Mouse (Mus musculus): ENCODE measurements around the gene Pou5f1. TPM values are rescaled to one million over a fixed set of nuclear protein-coding genes. Genes with fewer than 3 reads are reported as not detected.

Gene Pou5f1
- polyA plus RNA-seq, 1 experiment from 2014 or later = not detected

DNA sequence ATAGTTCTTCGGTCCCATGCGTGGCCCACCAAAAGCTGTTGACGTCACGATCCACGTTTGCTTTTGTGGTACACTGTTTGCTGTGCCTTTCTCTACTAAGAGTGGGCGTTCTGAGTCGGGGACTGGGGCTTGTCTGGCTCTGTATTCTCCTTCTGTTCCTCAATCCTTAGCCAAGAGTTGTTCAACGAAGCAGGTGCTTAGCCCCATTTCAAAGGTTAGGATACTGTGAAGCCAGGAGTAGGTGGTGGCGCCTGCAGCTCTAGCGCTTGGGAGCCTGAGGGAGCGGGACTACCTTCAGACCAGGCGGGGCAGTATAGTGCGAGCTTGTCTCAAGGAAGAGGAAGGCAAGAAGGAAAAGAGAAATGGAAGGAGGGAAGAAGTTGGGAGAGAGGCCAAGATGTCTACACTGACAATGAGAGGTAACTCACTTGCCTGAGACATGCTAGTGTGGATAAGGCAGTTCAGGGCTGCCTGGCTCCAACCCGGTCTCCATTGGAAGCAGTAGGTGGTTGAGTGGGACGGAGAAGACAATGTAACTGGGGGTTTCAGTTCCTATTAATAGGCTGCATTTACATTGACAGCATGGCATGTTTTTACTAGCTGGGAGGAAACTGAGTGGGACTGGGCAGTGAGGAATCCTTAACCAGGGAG lies 37.1 kb downstream of the Pou5f1 start:
- no peak overlapping the region for H3K4me3 ChIP-seq
- no peaks in the 10 kb centered on the region for H3K4me1 ChIP-seq
- no peak for ATAC-seq
- H3K4me2 ChIP-seq = no peak overlapping the region
- no peak overlapping the region for H3K9ac ChIP-seq
- WGBS (ENCODE audit: insufficient replicate concordance) = 65% methylated on average over 15 of the region's 15 CpGs
- no peaks in the 10 kb centered on the region for H3K9me3 ChIP-seq (replicated peaks)
- H3K36me3 ChIP-seq = no peaks in the 10 kb centered on the region
- H3K27me3 ChIP-seq (replicated peaks) = no peaks in the 10 kb centered on the region; the same call in 1 of the 2 replicates
- H3K27ac ChIP-seq = no peak overlapping the region

DNA sequence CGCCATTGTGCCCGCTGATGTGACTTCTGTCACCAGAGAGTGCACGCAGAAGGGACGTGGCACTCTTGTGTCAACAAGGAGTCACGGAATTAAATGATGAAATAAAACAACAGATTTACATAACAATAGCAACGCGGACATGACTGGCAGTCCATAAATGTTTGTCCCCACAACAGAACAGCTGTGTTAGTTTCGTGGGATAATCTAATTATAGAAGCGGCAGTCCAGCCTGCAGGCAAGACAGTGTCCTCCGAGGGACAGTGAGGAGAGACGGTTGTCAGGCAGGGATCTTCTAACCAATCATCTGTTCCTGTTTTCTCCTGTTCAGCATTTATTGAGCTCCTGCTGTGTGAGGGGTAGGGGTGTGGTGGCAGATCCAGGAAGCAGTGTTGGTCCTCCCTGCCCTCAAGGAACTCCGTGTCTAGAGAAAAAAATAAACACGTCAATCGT lies 37.6 kb downstream of the Pou5f1 start:
- Histone ChIP-seq H3K27ac (no peak overlapping the region), H3K4me2 (no peak overlapping the region), H3K4me1 (no peaks in the 10 kb centered on the region), H3K9ac (no peak overlapping the region), H3K4me3 (no peak overlapping the region), H3K36me3 (no peaks in the 10 kb centered on the region), H3K9me3 (replicated peaks) (no peaks in the 10 kb centered on the region), H3K27me3 (replicated peaks) (peaks cover 4% of the 10 kb centered on the region; the same call in 1 of the 2 replicates)
- ATAC-seq = no peak
- WGBS (ENCODE audit: insufficient replicate concordance) = 53% methylated on average over 14 of the region's 14 CpGs

DNA sequence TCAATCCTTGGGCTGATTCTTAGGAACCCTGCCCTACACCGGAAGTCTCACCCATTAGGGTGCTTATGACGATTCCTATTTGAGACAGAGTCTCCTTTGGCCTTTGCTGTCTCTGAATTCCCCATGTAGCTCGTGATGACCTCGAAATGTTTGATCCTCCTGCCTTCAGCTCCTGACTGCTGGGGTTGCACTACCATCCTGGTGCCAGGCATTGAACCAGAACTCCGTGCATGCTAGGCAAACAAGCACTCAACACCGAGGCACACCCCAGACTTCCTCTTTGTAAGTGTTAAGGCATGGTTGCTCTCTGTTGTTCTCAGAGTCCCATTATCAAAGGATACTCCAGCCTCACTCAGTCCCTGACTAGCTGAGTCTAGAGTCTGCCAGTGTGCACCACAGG lies 38.2 kb downstream of the Pou5f1 start:
- 52% methylated on average over 6 of the region's 6 CpGs for WGBS (ENCODE audit: insufficient replicate concordance)
- H3K9me3 ChIP-seq (replicated peaks) = no peaks in the 10 kb centered on the region
- H3K4me3 ChIP-seq = no peak overlapping the region
- H3K27ac ChIP-seq = no peak overlapping the region
- no peak overlapping the region for H3K9ac ChIP-seq
- H3K4me2 ChIP-seq = no peak overlapping the region
- H3K27me3 ChIP-seq (replicated peaks) = peaks cover 6% of the 10 kb centered on the region; the same call in 1 of the 2 replicates
- H3K4me1 ChIP-seq = no peaks in the 10 kb centered on the region
- ATAC-seq = no peak
- no peaks in the 10 kb centered on the region for H3K36me3 ChIP-seq

DNA sequence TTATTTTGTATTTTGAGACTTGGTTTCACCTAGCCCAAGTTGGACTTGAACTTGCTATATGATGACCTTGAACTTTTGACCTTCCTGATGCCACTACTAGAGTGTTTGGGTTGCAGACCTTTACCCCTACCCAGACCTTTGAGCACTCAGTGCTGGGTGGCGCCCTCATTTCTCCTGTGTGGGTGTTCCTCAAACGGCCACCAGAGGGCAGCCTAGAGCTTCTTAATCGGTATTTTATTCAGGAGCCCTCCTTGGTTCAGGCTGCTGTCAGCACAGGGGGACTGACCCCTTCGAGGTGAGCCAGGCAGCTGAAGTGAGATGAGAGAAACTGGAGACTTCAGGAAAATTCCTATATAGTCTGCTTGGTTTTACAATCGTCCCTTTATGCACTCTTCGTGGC lies 38.9 kb downstream of the Pou5f1 start:
- Histone ChIP-seq H3K9me3 (replicated peaks) (no peaks in the 10 kb centered on the region), H3K27me3 (replicated peaks) (peaks cover 6% of the 10 kb centered on the region; the same call in 1 of the 2 replicates), H3K4me1 (no peaks in the 10 kb centered on the region), H3K27ac (no peak overlapping the region), H3K4me2 (no peak overlapping the region), H3K4me3 (no peak overlapping the region), H3K9ac (no peak overlapping the region), H3K36me3 (no peaks in the 10 kb centered on the region)
- no peak for ATAC-seq
- 24% methylated on average over 6 of the region's 6 CpGs for WGBS (ENCODE audit: insufficient replicate concordance)

DNA sequence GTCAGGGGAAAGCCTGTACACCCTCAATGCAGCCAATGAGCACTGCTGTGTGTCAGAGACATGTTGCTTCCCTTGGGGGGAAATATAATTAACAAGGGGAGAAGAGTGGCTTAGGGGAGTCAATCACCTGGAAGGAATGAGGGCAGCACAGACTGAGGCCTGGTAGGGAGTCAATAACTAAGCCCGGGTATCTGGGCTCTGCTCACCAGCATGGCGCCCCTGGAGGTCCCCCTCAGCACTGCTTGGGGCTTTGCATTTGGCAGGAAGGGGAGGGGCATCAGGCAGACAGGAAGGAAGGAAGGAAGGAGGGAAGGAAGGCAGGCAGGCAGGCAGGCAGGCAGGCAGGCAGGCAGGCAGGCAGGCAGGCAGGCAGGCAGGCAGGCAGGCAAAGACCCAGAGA lies 41.6 kb downstream of the Pou5f1 start:
- Histone ChIP-seq H3K27ac (no peak overlapping the region), H3K9ac (no peak overlapping the region), H3K27me3 (replicated peaks) (0 out of 2 replicates have a peak, but pooled peaks cover 9% of the 10 kb centered on the region), H3K4me3 (no peak overlapping the region), H3K4me2 (no peak overlapping the region), H3K9me3 (replicated peaks) (no peaks in the 10 kb centered on the region), H3K4me1 (no peaks in the 10 kb centered on the region), H3K36me3 (no peaks in the 10 kb centered on the region)
- WGBS (ENCODE audit: insufficient replicate concordance) = 59% methylated on average over 2 of the region's 2 CpGs
- no peak for ATAC-seq

DNA sequence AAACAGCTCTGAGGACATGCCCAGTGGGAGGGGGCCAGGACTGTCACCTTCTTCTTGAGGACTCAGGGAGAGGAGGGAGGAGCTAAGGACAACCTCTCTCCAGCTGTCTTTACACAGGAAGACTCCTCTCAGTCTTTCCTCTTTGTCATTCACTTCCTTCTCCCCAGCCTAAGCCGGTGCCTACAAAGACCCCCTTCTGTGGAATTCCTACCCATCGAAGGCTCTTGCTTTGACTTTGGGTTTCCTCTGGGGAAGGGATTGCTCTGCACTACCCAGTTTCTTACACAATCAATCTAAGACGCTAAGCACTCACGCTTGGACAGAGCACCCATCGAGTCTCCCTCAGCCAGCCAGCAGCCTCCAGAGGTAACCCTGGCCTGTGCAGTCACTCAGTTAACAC lies 42.8 kb downstream of the Pou5f1 start:
- H3K27ac ChIP-seq = no peak overlapping the region
- WGBS (ENCODE audit: insufficient replicate concordance) = 19% methylated on average over 5 of the region's 5 CpGs

DNA sequence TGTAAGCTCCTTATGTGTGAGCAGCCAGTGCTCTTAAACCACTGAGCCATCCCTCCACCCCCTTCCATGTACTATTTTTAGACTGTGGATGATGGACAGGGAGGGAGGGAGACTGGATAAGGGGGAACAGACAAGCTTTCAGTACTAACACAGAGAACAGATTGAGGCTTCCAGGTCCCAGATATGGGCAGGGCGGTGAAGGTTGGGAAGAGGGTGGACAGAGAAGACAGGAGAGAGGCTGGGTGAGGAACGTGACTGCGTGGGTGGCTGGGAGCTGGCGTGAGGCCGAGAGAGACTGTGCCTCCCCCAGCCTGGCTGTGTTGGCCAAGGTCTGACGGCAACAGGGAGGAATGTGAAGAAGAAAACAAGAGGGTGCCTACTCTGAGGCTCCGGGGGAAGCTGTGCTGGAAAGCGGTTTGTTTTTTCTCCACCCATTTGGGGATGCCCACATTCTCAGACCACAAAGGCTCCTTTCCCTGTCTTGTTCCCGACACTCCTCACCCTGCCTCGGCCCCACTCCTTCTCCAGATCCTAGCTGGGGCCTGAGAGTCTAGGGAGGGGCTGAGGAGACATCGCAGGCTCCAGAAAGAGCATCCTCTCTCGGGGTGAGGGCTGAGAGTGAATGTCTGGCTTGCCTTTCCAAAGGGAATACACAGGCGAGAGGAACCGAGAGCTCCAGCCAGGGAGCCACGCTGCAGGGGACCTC lies 43.8 kb downstream of the Pou5f1 start:
- 47% methylated on average over 15 of the region's 15 CpGs for WGBS (ENCODE audit: insufficient replicate concordance)
- Histone ChIP-seq H3K36me3 (no peaks in the 10 kb centered on the region), H3K27ac (peak overlapping the region; percentile 28; the same call in 1 of the 2 replicates), H3K9ac (no peak overlapping the region), H3K9me3 (replicated peaks) (no peaks in the 10 kb centered on the region), H3K4me3 (no peak overlapping the region), H3K27me3 (replicated peaks) (0 out of 2 replicates have a peak, but pooled peaks cover 9% of the 10 kb centered on the region), H3K4me2 (no peak overlapping the region), H3K4me1 (no peaks in the 10 kb centered on the region)
- ATAC-seq = no peak

More for the DNA sequence above, 42.8 kb downstream of the Pou5f1 start:
- H3K9me3 ChIP-seq (replicated peaks) = no peaks in the 10 kb centered on the region
- H3K9ac ChIP-seq = no peak overlapping the region
- H3K27me3 ChIP-seq (replicated peaks) = 0 out of 2 replicates have a peak, but pooled peaks cover 9% of the 10 kb centered on the region
- H3K4me2 ChIP-seq = no peak overlapping the region
- H3K4me1 ChIP-seq = no peaks in the 10 kb centered on the region
- H3K36me3 ChIP-seq = no peaks in the 10 kb centered on the region
- ATAC-seq = no peak
- no peak overlapping the region for H3K4me3 ChIP-seq

DNA sequence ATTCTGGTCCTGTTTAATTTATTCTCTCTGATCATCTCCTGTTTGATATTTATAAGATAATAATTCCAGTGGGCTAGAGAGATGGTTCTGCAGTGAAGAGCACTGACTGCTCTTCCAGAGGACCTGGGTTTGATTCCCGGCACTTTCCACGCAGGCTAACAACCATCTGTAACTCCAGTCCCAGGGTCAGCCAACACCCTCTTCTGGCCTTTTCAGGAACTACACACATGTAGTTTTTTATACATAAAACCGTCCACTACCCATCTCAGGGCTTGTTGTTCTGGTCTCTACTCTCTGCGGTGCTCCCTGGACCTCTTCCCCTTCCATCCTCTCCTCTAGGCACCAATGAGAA lies 44.3 kb downstream of the Pou5f1 start:
- 83% methylated on average over 4 of the region's 4 CpGs for WGBS (ENCODE audit: insufficient replicate concordance)

DNA sequence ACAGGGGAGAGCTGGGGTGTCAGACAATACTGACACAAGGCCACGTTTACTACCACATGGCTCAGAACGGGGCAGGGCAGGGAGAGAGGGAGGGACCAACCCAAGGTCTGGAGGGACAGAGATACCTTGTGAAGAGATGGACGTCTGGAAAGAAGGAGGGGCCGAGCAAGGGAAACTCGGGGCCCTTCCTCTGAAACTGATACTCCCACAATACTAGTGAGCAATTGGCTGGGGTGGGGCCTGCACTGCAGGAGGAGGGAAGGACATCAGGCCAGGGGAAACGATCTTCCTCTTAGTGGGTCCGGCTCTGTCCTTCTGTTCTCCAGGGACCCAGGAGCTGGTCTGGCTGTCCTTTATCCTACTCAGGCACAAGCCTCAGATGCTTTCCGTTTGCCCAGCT lies 45.1 kb downstream of the Pou5f1 start:
- H3K4me2 ChIP-seq = no peak overlapping the region
- WGBS (ENCODE audit: insufficient replicate concordance) = 47% methylated on average over 8 of the region's 8 CpGs
- no peaks in the 10 kb centered on the region; the same call in 1 of the 2 replicates for H3K9me3 ChIP-seq (replicated peaks)
- H3K36me3 ChIP-seq = no peaks in the 10 kb centered on the region
- H3K4me1 ChIP-seq = no peaks in the 10 kb centered on the region
- H3K27me3 ChIP-seq (replicated peaks) = 0 out of 2 replicates have a peak, but pooled peaks cover 9% of the 10 kb centered on the region
- H3K27ac ChIP-seq = no peak overlapping the region
- ATAC-seq = no peak
- H3K9ac ChIP-seq = no peak overlapping the region
- no peak overlapping the region for H3K4me3 ChIP-seq

More for the DNA sequence above, 44.3 kb downstream of the Pou5f1 start:
- Histone ChIP-seq H3K4me2 (no peak overlapping the region), H3K4me3 (no peak overlapping the region), H3K27me3 (replicated peaks) (0 out of 2 replicates have a peak, but pooled peaks cover 9% of the 10 kb centered on the region), H3K36me3 (no peaks in the 10 kb centered on the region), H3K9ac (no peak overlapping the region), H3K27ac (no peak overlapping the region), H3K4me1 (no peaks in the 10 kb centered on the region), H3K9me3 (replicated peaks) (no peaks in the 10 kb centered on the region; the same call in 1 of the 2 replicates)
- ATAC-seq = no peak

DNA sequence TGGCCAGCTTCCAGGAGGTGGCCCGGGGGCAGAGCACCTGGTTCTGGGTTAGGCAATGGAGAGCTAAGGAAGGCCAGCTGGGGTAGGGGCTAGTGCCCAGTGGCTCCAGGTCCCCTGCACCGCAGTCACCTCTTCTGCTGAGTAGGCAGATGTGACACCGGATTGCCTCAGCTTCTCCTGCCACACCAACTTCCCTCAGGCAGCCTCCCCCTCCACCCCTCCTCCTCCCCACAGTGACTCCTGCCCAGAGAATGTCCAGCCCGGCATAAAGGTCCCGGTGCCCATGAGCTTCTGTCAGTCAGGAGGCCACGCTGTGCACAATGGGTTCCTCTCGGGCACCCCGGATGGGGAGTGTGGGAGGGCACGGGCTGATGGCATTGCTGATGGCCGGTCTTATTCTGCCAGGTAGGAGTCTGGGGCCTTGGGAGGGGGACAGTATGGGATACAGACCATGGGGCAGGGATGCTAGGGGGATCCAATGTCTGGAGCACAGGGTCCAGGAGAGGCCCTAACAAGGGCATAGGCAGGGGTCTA lies 46.1 kb downstream of the Pou5f1 start, which contains the start of gene Cdsn:
Gene Cdsn (plus strand): TSS at position 248 of the 534 bp plus-strand sequence.
- no peak within 1 kb of the TSS for H3K27ac ChIP-seq
- H3K4me1 ChIP-seq = no peaks in the 10 kb centered on the region
- no peak for ATAC-seq
- no peaks in the 10 kb centered on the region for H3K36me3 ChIP-seq
- WGBS (ENCODE audit: insufficient replicate concordance) = 72% methylated on average over 10 of the region's 10 CpGs
- H3K9me3 ChIP-seq (replicated peaks) = no peaks in the 10 kb centered on the region; the same call in 1 of the 2 replicates
- H3K27me3 ChIP-seq (replicated peaks) = 0 out of 2 replicates have a peak, but pooled peaks cover 9% of the 10 kb centered on the region
- no peak within 1 kb of the TSS for H3K9ac ChIP-seq
- no peak within 1 kb of the TSS for H3K4me2 ChIP-seq
- no peak within 1 kb of the TSS for H3K4me3 ChIP-seq

DNA sequence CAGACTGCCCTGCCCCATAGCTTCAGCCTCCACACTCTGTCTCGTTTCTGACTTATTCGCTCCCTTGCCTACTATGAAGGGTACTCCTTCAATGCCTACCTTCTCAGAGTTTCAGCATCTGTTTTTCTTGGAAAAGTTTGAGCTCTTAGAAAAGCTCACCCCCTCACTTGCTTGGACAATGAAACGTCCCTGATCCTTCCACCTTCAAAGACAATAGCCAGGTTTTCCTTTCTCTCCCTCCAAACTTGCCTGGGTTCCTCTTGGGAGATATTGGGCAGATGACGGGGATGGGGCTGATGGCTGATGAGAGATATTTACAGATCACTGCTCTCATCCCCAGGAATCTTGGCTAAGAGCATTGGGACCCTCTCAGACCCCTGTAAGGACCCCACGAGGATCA lies 48.5 kb downstream of the Pou5f1 start:
- Histone ChIP-seq H3K27ac (no peak overlapping the region), H3K4me3 (no peak overlapping the region), H3K4me1 (no peaks in the 10 kb centered on the region), H3K27me3 (replicated peaks) (0 out of 2 replicates have a peak, but pooled peaks cover 3% of the 10 kb centered on the region), H3K36me3 (no peaks in the 10 kb centered on the region), H3K9me3 (replicated peaks) (no peaks in the 10 kb centered on the region; the same call in 1 of the 2 replicates), H3K9ac (no peak overlapping the region), H3K4me2 (no peak overlapping the region)
- WGBS (ENCODE audit: insufficient replicate concordance) = 62% methylated on average over 5 of the region's 5 CpGs
- ATAC-seq = no peak

Measured in liver, embryonic 12.5 days (tissue).